Mouse (Mus musculus) limb, embryonic 12.5 days (tissue): ENCODE results near the gene Supt7l. TPM values are rescaled to one million over a fixed set of nuclear protein-coding genes. Genes with fewer than 3 reads are reported as not detected.

ENCODE experiments used
- ATAC-seq: fragments of 200-750 bp; cut with Nextera tagmentation; 2 replicates; pipeline ENCODE4 v1.8.0; 2017; ENCODE audit warnings: low read depth, moderate TSS enrichment; ENCODE audit not compliant: insufficient number of reproducible peaks, insufficient read depth, low FRiP score, low TSS enrichment
- H3K27ac ChIP-seq: fragments of 300-500 bp; sonication (generic); 2 replicates; pipeline ENCODE4 v1.5.1; 2016; ENCODE audit warnings: mild to moderate bottlenecking, moderate library complexity
- H3K27me3 ChIP-seq: fragments of 300-500 bp; sonication (generic); 2 replicates; pipeline ENCODE4 v1.6.1; 2016; ENCODE audit warnings: mild to moderate bottlenecking, moderate library complexity
- H3K36me3 ChIP-seq: fragments of 300-500 bp; sonication (generic); 2 replicates; pipeline ENCODE4 v1.6.1; 2016; ENCODE audit warnings: mild to moderate bottlenecking, moderate library complexity
- H3K4me1 ChIP-seq: fragments of 300-500 bp; sonication (generic); replicated peaks from 2 replicates; pipeline ENCODE4 v1.6.1; 2016
- H3K4me2 ChIP-seq: fragments of 300-500 bp; sonication (generic); 2 replicates; pipeline ENCODE4 v1.6.1; 2016; ENCODE audit warnings: mild to moderate bottlenecking, moderate library complexity
- H3K4me3 ChIP-seq: fragments of 300-500 bp; sonication (generic); replicated peaks from 2 replicates; pipeline ENCODE4 v1.5.1; 2016; ENCODE audit warnings: mild to moderate bottlenecking
- H3K9ac ChIP-seq: fragments of 300-500 bp; sonication (generic); replicated peaks from 2 replicates; pipeline ENCODE4 v1.6.1; 2016; ENCODE audit warnings: mild to moderate bottlenecking, moderate library complexity
- H3K9me3 ChIP-seq: fragments of 300-500 bp; sonication (generic); 2 replicates; pipeline ENCODE4 v1.6.1; 2016; ENCODE audit warnings: mild to moderate bottlenecking, moderate library complexity
- WGBS: fragments of 180-500 bp; shearing (Covaris S2); methylation state at CpG from one replicate; pipeline ENCODE4 v1.1.7; 2016; 5-methylcytosine and 5-hydroxymethylcytosine counted together
- polyA plus RNA-seq: library from polyadenylated mRNA; unstranded; fragments of >200 nt; fragmentation: Nextera tagmentation; extraction: Ambion mirVana; gene quantifications from 2 replicates; pipeline ENCODE4 v1.2.1, GENCODE M21; 2016

Supt7l gene
- polyA plus RNA-seq, 1 experiment from 2014 or later: 31.0 TPM

- ATAC-seq: no peak
- 70% methylated on average over 7 of the region's 7 CpGs for WGBS
Measured at GRCm38 (mm10) chr5:31489116-31489769, 38.4 kb downstream of the Supt7l start.

GRCm38 (mm10) chr5:31487889-31488288 lies 39.7 kb downstream of the Supt7l start:
- Histone ChIP-seq H3K4me1 (no peaks in the 10 kb centered on the region), H3K36me3 (peaks cover 9% of the 10 kb centered on the region), H3K9ac (no peak overlapping the region), H3K4me2 (no peak overlapping the region), H3K27me3 (no peaks in the 10 kb centered on the region), H3K4me3 (no peak overlapping the region), H3K27ac (no peak overlapping the region), H3K9me3 (no peaks in the 10 kb centered on the region)
- no peak for ATAC-seq
- 92% methylated on average over 3 of the region's 3 CpGs for WGBS

More at GRCm38 (mm10) chr5:31489116-31489769, 38.4 kb downstream of the Supt7l start:
- Histone ChIP-seq H3K9me3 (no peaks in the 10 kb centered on the region), H3K4me3 (no peak overlapping the region), H3K36me3 (peaks cover 3% of the 10 kb centered on the region), H3K9ac (no peak overlapping the region), H3K27me3 (no peaks in the 10 kb centered on the region), H3K4me1 (no peaks in the 10 kb centered on the region), H3K27ac (no peak overlapping the region), H3K4me2 (no peak overlapping the region)

- Histone ChIP-seq H3K4me1 (no peaks in the 10 kb centered on the region), H3K9me3 (no peaks in the 10 kb centered on the region), H3K36me3 (peaks cover 33% of the 10 kb centered on the region), H3K27me3 (no peaks in the 10 kb centered on the region), H3K4me2 (no peak within 1 kb of the TSS), H3K27ac (no peak within 1 kb of the TSS), H3K4me3 (no peak within 1 kb of the TSS), H3K9ac (no peak within 1 kb of the TSS)
- ATAC-seq: no peak
- 95% methylated on average over 3 of the region's 3 CpGs for WGBS
Measured at GRCm38 (mm10) chr5:31485440-31485839, 42.2 kb downstream of the Supt7l start, which contains the start of gene 4930548H24Rik. 4930548H24Rik (plus strand) TSS chr5:31485740.

- WGBS: 94% methylated on average over 4 of the region's 4 CpGs
- Histone ChIP-seq H3K4me2 (no peak overlapping the region), H3K9ac (no peak overlapping the region), H3K27ac (no peak overlapping the region), H3K4me3 (no peak overlapping the region), H3K4me1 (no peaks in the 10 kb centered on the region), H3K27me3 (no peaks in the 10 kb centered on the region), H3K36me3 (peaks cover 81% of the 10 kb centered on the region), H3K9me3 (no peaks in the 10 kb centered on the region)
- ATAC-seq: no peak
Measured at GRCm38 (mm10) chr5:31480536-31480935, 47.1 kb downstream of the Supt7l start.

GRCm38 (mm10) chr5:31470334-31470733 lies 57.3 kb downstream of the Supt7l start:
- Histone ChIP-seq H3K4me3 (no peak overlapping the region), H3K36me3 (peaks cover 96% of the 10 kb centered on the region), H3K9me3 (no peaks in the 10 kb centered on the region), H3K4me1 (no peaks in the 10 kb centered on the region), H3K9ac (no peak overlapping the region), H3K27me3 (no peaks in the 10 kb centered on the region), H3K4me2 (no peak overlapping the region), H3K27ac (no peak overlapping the region)
- WGBS: 76% methylated on average over 7 of the region's 7 CpGs
- no peak for ATAC-seq

GRCm38 (mm10) chr5:31469711-31470110 lies 57.9 kb downstream of the Supt7l start:
- H3K27ac ChIP-seq: no peak overlapping the region
- WGBS: 91% methylated on average over 6 of the region's 6 CpGs
- H3K27me3 ChIP-seq: no peaks in the 10 kb centered on the region
- no peak overlapping the region for H3K9ac ChIP-seq
- H3K9me3 ChIP-seq: no peaks in the 10 kb centered on the region
- H3K4me2 ChIP-seq: no peak overlapping the region
- H3K36me3 ChIP-seq: peaks cover 95% of the 10 kb centered on the region
- no peak for ATAC-seq
- H3K4me1 ChIP-seq: no peaks in the 10 kb centered on the region
- H3K4me3 ChIP-seq: no peak overlapping the region

- peaks cover 78% of the 10 kb centered on the region for H3K36me3 ChIP-seq
- WGBS: 93% methylated on average over 3 of the region's 3 CpGs
- H3K4me1 ChIP-seq: no peaks in the 10 kb centered on the region
- no peaks in the 10 kb centered on the region for H3K27me3 ChIP-seq
- no peak overlapping the region for H3K4me2 ChIP-seq
- H3K9ac ChIP-seq: no peak overlapping the region
- no peak overlapping the region for H3K4me3 ChIP-seq
- no peak for ATAC-seq
- H3K9me3 ChIP-seq: no peaks in the 10 kb centered on the region
- no peak overlapping the region for H3K27ac ChIP-seq
Measured at GRCm38 (mm10) chr5:31467798-31468197, 59.8 kb downstream of the Supt7l start.

Other genes starting within 250 kb of the Supt7l start
- gene Ift172, start 236.7 kb downstream of the Supt7l start, polyA plus RNA-seq: 55.3 and 55.4 TPM in 2 replicates
- gene Fndc4, start 231.7 kb downstream of the Supt7l start, polyA plus RNA-seq: 86.3 and 87.3 TPM in 2 replicates
- 0.45 and 0.74 TPM in 2 replicates for gene Gckr, start 230.4 kb downstream of the Supt7l start, polyA plus RNA-seq
- gene Zfp512, start 75.4 kb downstream of the Supt7l start, polyA plus RNA-seq: 73.0 and 74.4 TPM in 2 replicates
- not detected in 2 replicates for gene 4930548H24Rik, start 42.1 kb downstream of the Supt7l start, polyA plus RNA-seq
- gene Gpn1, start 33.1 kb downstream of the Supt7l start, polyA plus RNA-seq: 81.5 and 81.7 TPM in 2 replicates
- 41.3 and 42.4 TPM in 2 replicates for gene Slc4a1ap, start 812 bp downstream of the Supt7l start, polyA plus RNA-seq
- gene Mrpl33, start 69.1 kb upstream of the Supt7l start, polyA plus RNA-seq: 256 and 289 TPM in 2 replicates
- gene Rbks, start 169.8 kb upstream of the Supt7l start, polyA plus RNA-seq: 1.7 and 3.0 TPM in 2 replicates
- 35.4 and 37.6 TPM in 2 replicates for gene Babam2, start 169.9 kb upstream of the Supt7l start, polyA plus RNA-seq